Mouse (Mus musculus) spleen, postnatal 36 days (tissue): Measurements from ENCODE around the gene Abca15.
"Not testable (repeated sequence)": the region's sequence is repeated elsewhere in the genome, so short reads cannot be mapped to it uniquely, and the experiment has no call there.

ENCODE experiments used
- DNase-seq, 2 experiments: peaks; one replicate each; pipeline ENCODE4 v3.0.0; 2022; ENCODE audit warnings: low spot score in 2 of 2, mixed read lengths in 1 of 2

The Abca15 gene

GRCm38 (mm10) chr7:120328087-120328793, at the start of gene Abca15:
Abca15 (plus strand) TSS chr7:120328670.
- DNase-seq, result no peak

- DNase-seq, result no peak
These were observed 43.2 kb upstream of the Abca15 start for GRCm38 (mm10) chr7:120285286-120285685.

GRCm38 (mm10) chr7:120316086-120316485, 12.4 kb upstream of the Abca15 start:
- no peak for DNase-seq

GRCm38 (mm10) chr7:120322963-120323362, 5.5 kb upstream of the Abca15 start:
- no peak for DNase-seq

- not testable (repeated sequence) for DNase-seq
These were observed 2.6 kb upstream of the Abca15 start for GRCm38 (mm10) chr7:120325911-120326310.

- no peak for DNase-seq
These were observed 1.0 kb upstream of the Abca15 start for GRCm38 (mm10) chr7:120327220-120328073.

- DNase-seq, result no peak
These were observed 32.7 kb downstream of the Abca15 start for GRCm38 (mm10) chr7:120361159-120361558.

- no peak for DNase-seq
These were observed 81.0 kb downstream of the Abca15 start, which contains the start of gene Abca16 for GRCm38 (mm10) chr7:120409447-120409846. Abca16 (plus strand) TSS chr7:120409647.

GRCm38 (mm10) chr7:120412391-120412790, 83.9 kb downstream of the Abca15 start:
- no peak for DNase-seq

- no peak for DNase-seq
These were observed 98.2 kb downstream of the Abca15 start for GRCm38 (mm10) chr7:120426625-120427024.

GRCm38 (mm10) chr7:120431464-120431863, 103.0 kb downstream of the Abca15 start:
- no peak for DNase-seq
